Mouse (Mus musculus) midbrain, postnatal 0 days (tissue): Measurements from ENCODE around the gene Phf5a. TPM values are rescaled to one million over a fixed set of nuclear protein-coding genes. Genes with fewer than 3 reads are reported as not detected.

Experiments
- ATAC-seq: fragments of 200-750 bp; cut with Nextera tagmentation; 2 replicates; pipeline ENCODE4 v1.8.0; 2017; ENCODE audit warnings: moderate number of reproducible peaks, mild to moderate bottlenecking, moderate TSS enrichment, moderate library complexity; ENCODE audit not compliant: low FRiP score
- DNase-seq: peaks from one replicate; pipeline ENCODE4 v3.0.0-alpha.2; 2015; ENCODE audit warnings: low spot score
- H3K27ac ChIP-seq: fragments of 300-500 bp; sonication (generic); 2 replicates; pipeline ENCODE4 v1.5.1; 2014; ENCODE audit warnings: low read depth, mild to moderate bottlenecking, low read length, mixed read lengths
- H3K27me3 ChIP-seq: fragments of 300-500 bp; sonication (generic); 2 replicates; pipeline ENCODE4 v1.6.1; 2014; ENCODE audit warnings: low read length, control low read depth, mixed read lengths; ENCODE audit not compliant: insufficient read depth
- H3K36me3 ChIP-seq: fragments of 300-500 bp; sonication (generic); 2 replicates; pipeline ENCODE4 v1.6.1; 2014; ENCODE audit warnings: low read length, control low read depth, mixed read lengths; ENCODE audit not compliant: insufficient read depth
- H3K4me1 ChIP-seq: fragments of 300-500 bp; sonication (generic); 2 replicates; pipeline ENCODE4 v1.6.1; 2014; ENCODE audit warnings: mild to moderate bottlenecking, control low read depth, antibody characterized with exemption, low read length, mixed read lengths; ENCODE audit not compliant: insufficient read depth
- H3K4me2 ChIP-seq: fragments of 300-500 bp; sonication (generic); 2 replicates; pipeline ENCODE4 v1.6.1; 2014; ENCODE audit warnings: low read depth, mild to moderate bottlenecking, low read length, mixed read lengths; ENCODE audit not compliant: poor library complexity, severe bottlenecking
- H3K4me3 ChIP-seq: fragments of 300-500 bp; sonication (generic); 2 replicates; pipeline ENCODE4 v1.5.1; 2014; ENCODE audit warnings: low read depth, mild to moderate bottlenecking, low read length, moderate library complexity
- H3K9ac ChIP-seq: fragments of 300-500 bp; sonication (generic); replicated peaks from 2 replicates; pipeline ENCODE4 v1.6.1; 2014; ENCODE audit warnings: mild to moderate bottlenecking, low read length, moderate library complexity, mixed read lengths; ENCODE audit not compliant: poor library complexity, severe bottlenecking
- H3K9me3 ChIP-seq: fragments of 300-500 bp; sonication (generic); 2 replicates; pipeline ENCODE4 v1.6.1; 2016; ENCODE audit warnings: low read length, control low read depth
- CTCF ChIP-seq: IDR thresholded peaks from 2 replicates; pipeline ENCODE4 v1.5.1; 2016; ENCODE audit warnings: antibody characterized with exemption, mild to moderate bottlenecking
- WGBS: fragments of 180-500 bp; shearing (Covaris S2); extraction: QIAGEN DNeasy Blood & Tissue Kit; methylation state at CpG from one replicate; pipeline ENCODE4 v1.1.7; 2014; 5-methylcytosine and 5-hydroxymethylcytosine counted together
- polyA plus RNA-seq: library from polyadenylated mRNA; unstranded; fragments of >200 nt; fragmentation: Nextera tagmentation; extraction: Ambion mirVana; gene quantifications from 2 replicates; pipeline ENCODE4 v1.2.1, GENCODE M21; 2015
- total RNA-seq: library from RNA; depleted of rRNA; stranded (reverse); fragments of >200 nt; gene quantifications from 2 replicates; pipeline ENCODE4 v1.2.3, GENCODE M21; 2014

The Phf5a gene
- total and polyA plus RNA-seq, 2 experiments from 2014 or later: 34.1 to 107 TPM

- no peak overlapping the region for H3K9ac ChIP-seq
- no peaks in the 10 kb centered on the region for H3K9me3 ChIP-seq
- WGBS: 95% methylated on average over 7 of the region's 7 CpGs
- TF ChIP-seq CTCF: no peak
- no peak overlapping the region for H3K27ac ChIP-seq
- no peak for ATAC-seq
- H3K4me1 ChIP-seq: no peaks in the 10 kb centered on the region
- H3K4me2 ChIP-seq: no peak overlapping the region
- no peak for DNase-seq
- no peak overlapping the region for H3K4me3 ChIP-seq
- no peaks in the 10 kb centered on the region for H3K27me3 ChIP-seq
- peaks cover 35% of the 10 kb centered on the region for H3K36me3 ChIP-seq
Observed at GRCm38 (mm10) chr15:81891140-81891802, 19.6 kb upstream of the Phf5a start.

- DNase-seq: no peak
- Histone ChIP-seq H3K9me3 (no peaks in the 10 kb centered on the region), H3K27me3 (no peaks in the 10 kb centered on the region), H3K4me1 (no peaks in the 10 kb centered on the region), H3K4me2 (no peak overlapping the region), H3K9ac (no peak overlapping the region), H3K27ac (no peak overlapping the region), H3K36me3 (peaks cover 29% of the 10 kb centered on the region), H3K4me3 (no peak overlapping the region)
- WGBS: 95% methylated on average over 7 of the region's 7 CpGs
- no peak for TF ChIP-seq CTCF
- no peak for ATAC-seq
Observed at GRCm38 (mm10) chr15:81889175-81889574, 17.5 kb upstream of the Phf5a start.

- no peak overlapping the region for H3K9ac ChIP-seq
- no peak for TF ChIP-seq CTCF
- 94% methylated on average over 6 of the region's 6 CpGs for WGBS
Observed at GRCm38 (mm10) chr15:81886795-81887550, 15.3 kb upstream of the Phf5a start.

GRCm38 (mm10) chr15:81885418-81885934 is 13.8 kb upstream of the Phf5a start:
- TF ChIP-seq CTCF: no peak
- Histone ChIP-seq H3K27me3 (no peaks in the 10 kb centered on the region), H3K9me3 (no peaks in the 10 kb centered on the region), H3K9ac (no peak overlapping the region), H3K27ac (no peak overlapping the region), H3K36me3 (peaks cover 12% of the 10 kb centered on the region; the same call in 1 of the 2 replicates), H3K4me3 (no peak overlapping the region), H3K4me1 (0 out of 2 replicates have a peak, but pooled peaks cover under 1% of the 10 kb centered on the region), H3K4me2 (no peak overlapping the region)
- WGBS: 90% methylated on average over 3 of the region's 3 CpGs
- DNase-seq: no peak
- no peak for ATAC-seq

More at GRCm38 (mm10) chr15:81886795-81887550, 15.3 kb upstream of the Phf5a start:
- Histone ChIP-seq H3K36me3 (peaks cover 22% of the 10 kb centered on the region), H3K4me3 (no peak overlapping the region), H3K4me2 (no peak overlapping the region), H3K4me1 (no peaks in the 10 kb centered on the region), H3K9me3 (no peaks in the 10 kb centered on the region), H3K27ac (no peak overlapping the region), H3K27me3 (no peaks in the 10 kb centered on the region)
- no peak for DNase-seq
- no peak for ATAC-seq

- no peak for TF ChIP-seq CTCF
- no peak overlapping the region; the same call in 1 of the 2 replicates for H3K27ac ChIP-seq
- H3K4me2 ChIP-seq: no peak overlapping the region
- H3K9me3 ChIP-seq: no peaks in the 10 kb centered on the region
- WGBS: 91% methylated on average over 3 of the region's 3 CpGs
- no peaks in the 10 kb centered on the region for H3K27me3 ChIP-seq
- no peak overlapping the region for H3K4me3 ChIP-seq
- ATAC-seq (no peak), DNase-seq (no peak)
- H3K9ac ChIP-seq: no peak overlapping the region
- H3K4me1 ChIP-seq: peaks cover 11% of the 10 kb centered on the region; the same call in 1 of the 2 replicates
- no peaks in the 10 kb centered on the region for H3K36me3 ChIP-seq
Observed at GRCm38 (mm10) chr15:81882348-81882747, 10.6 kb upstream of the Phf5a start.
